Mouse (Mus musculus): ENCODE measurements around the gene Tmem63c. TPM values are rescaled to one million over a fixed set of nuclear protein-coding genes. Genes with fewer than 3 reads are reported as not detected.
A peak's percentile ranks its signal among the peaks of the same experiment; 100 is the strongest.

The Tmem63c gene
- polyA plus RNA-seq, 1 experiment from 2014 or later, result not detected

DNA sequence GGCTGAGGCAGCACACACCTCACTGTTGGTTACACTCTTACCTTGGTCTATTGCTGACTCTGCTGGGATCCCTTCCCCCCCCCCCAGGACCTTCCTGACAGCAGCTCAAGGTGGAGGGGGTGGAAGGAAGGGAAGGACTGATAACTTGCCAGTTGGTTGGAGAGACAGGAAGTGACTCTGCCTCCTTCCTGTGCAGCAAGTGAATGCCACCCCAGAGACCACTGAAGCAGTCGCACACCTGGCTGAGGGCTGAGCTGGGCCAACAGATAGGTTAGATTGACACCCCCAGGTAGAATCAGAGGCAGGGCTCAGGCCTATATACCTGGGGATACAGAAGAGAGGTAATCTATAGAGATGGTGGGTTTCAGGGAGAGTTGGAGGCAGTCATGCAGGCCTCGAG, 70.8 kb downstream of the Tmem63c start:
- H3K9me3 ChIP-seq, result no peaks in the 10 kb centered on the region
- H3K9ac ChIP-seq (replicated peaks), result no peak overlapping the region
- H3K4me2 ChIP-seq, result no peak overlapping the region
- 91% methylated on average over 2 of the region's 2 CpGs for WGBS
- no peak overlapping the region for H3K4me3 ChIP-seq (replicated peaks)
- no peaks in the 10 kb centered on the region for H3K4me1 ChIP-seq (replicated peaks)
- H3K27me3 ChIP-seq, result no peaks in the 10 kb centered on the region
- ATAC-seq (ENCODE audit: insufficient number of reproducible peaks, insufficient read depth, low FRiP score, low TSS enrichment, low read depth), result no peak
- H3K27ac ChIP-seq, result no peak overlapping the region
- H3K36me3 ChIP-seq, result no peaks in the 10 kb centered on the region

DNA sequence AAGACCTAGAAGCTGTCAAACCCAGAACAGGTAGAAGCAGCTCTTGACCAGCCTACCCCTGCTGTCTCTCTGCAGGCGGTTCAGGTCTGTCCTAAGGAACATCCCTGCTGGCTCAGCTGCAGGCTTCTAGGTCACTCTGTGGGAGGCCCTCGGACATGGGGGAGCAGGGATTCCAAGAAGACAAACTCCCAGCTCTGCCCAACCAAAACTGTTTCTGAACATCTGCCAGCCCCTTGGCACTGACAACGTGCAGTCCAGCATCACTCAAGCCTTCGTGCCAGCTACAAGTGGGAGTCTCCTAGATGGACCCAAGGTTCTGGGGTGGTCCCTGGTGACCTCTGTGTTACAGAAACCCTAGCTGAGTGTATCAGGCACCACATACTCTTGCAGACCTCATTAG, 72.1 kb downstream of the Tmem63c start:
- no peaks in the 10 kb centered on the region for H3K9me3 ChIP-seq
- no peak for ATAC-seq (ENCODE audit: insufficient number of reproducible peaks, insufficient read depth, low FRiP score, low TSS enrichment, low read depth)
- no peaks in the 10 kb centered on the region for H3K36me3 ChIP-seq
- no peak overlapping the region for H3K27ac ChIP-seq
- no peaks in the 10 kb centered on the region for H3K4me1 ChIP-seq (replicated peaks)
- no peak overlapping the region for H3K4me2 ChIP-seq
- H3K27me3 ChIP-seq, result 0 out of 2 replicates have a peak, but pooled peaks cover 7% of the 10 kb centered on the region
- H3K4me3 ChIP-seq (replicated peaks), result no peak overlapping the region
- no peak overlapping the region for H3K9ac ChIP-seq (replicated peaks)
- WGBS, result 76% methylated on average over 4 of the region's 4 CpGs

- Histone ChIP-seq H3K27ac (no peak overlapping the region), H3K4me3 (replicated peaks) (no peak overlapping the region), H3K4me2 (no peak overlapping the region), H3K27me3 (peaks cover 11% of the 10 kb centered on the region; the same call in 1 of the 2 replicates), H3K9ac (replicated peaks) (no peak overlapping the region), H3K36me3 (no peaks in the 10 kb centered on the region), H3K9me3 (no peaks in the 10 kb centered on the region), H3K4me1 (replicated peaks) (no peaks in the 10 kb centered on the region)
- 48% methylated on average over 6 of the region's 6 CpGs for WGBS
- no peak for ATAC-seq (ENCODE audit: insufficient number of reproducible peaks, insufficient read depth, low FRiP score, low TSS enrichment, low read depth)
These were observed 72.5 kb downstream of the Tmem63c start for GRCm38 (mm10) chr12:87093671-87094070.

DNA sequence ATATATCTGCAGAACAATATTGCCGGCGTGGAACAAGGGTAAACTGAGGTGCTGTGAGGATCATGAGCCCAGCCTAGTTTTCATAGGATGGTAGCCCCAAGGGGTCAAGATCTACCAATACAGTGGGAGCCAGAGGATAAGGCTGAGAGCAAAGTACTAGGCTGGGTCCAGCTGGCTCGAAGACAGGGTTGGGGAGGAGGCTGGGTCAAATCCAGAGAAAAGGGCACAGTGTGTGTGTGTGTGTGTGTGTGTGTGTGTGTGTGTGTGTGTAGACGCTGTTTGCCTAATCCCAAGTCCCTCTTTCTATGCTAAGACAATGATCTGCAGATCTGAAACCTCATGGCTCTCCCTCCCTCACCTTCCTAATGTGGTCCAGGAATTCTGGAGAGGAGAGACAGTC, 79.2 kb downstream of the Tmem63c start:
- no peak overlapping the region for H3K4me3 ChIP-seq (replicated peaks)
- no peaks in the 10 kb centered on the region for H3K9me3 ChIP-seq
- no peak overlapping the region for H3K9ac ChIP-seq (replicated peaks)
- H3K27me3 ChIP-seq, result peaks cover 66% of the 10 kb centered on the region
- H3K27ac ChIP-seq, result no peak overlapping the region
- no peak for ATAC-seq (ENCODE audit: insufficient number of reproducible peaks, insufficient read depth, low FRiP score, low TSS enrichment, low read depth)
- H3K4me2 ChIP-seq, result no peak overlapping the region
- peaks cover 10% of the 10 kb centered on the region for H3K4me1 ChIP-seq (replicated peaks)
- no peaks in the 10 kb centered on the region for H3K36me3 ChIP-seq
- WGBS, result 80% methylated on average over 4 of the region's 4 CpGs

DNA sequence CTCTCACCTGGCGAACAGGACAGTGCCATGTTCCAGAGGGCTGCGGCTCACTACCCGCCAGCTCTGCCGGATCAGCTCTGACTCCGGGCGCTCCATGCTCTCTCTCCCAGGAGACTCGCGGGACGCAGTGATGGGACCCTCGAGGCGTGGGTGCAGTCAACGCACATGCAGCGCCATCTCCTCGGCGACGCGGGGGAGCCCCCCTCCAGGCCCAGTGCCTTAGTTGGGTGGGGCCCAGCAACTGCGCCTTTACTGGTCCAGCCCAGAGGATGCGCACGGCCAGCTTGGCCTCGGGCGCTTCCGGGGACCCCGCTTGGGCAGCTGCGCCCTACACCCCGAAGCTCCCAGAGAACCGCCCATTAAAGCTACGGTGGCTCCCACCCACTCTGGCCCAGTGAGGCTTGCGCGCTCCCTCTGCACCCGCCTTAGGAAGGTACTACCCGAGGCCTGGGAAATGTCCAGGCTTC, 81.1 kb downstream of the Tmem63c start, which contains the start of gene Ngb:
Gene Ngb, minus strand, starts transcription at position 375 of the 467 bp plus-strand sequence.
- peak within 1 kb of the TSS; percentile 31 for H3K9ac ChIP-seq (replicated peaks)
- 3% methylated on average over 32 of the region's 32 CpGs for WGBS
- ATAC-seq (ENCODE audit: insufficient number of reproducible peaks, insufficient read depth, low FRiP score, low TSS enrichment, low read depth), result no peak

GRCm38 (mm10) chr12:87103471-87103870, 82.3 kb downstream of the Tmem63c start:
- Histone ChIP-seq H3K4me1 (replicated peaks) (peaks cover 18% of the 10 kb centered on the region), H3K27ac (no peak overlapping the region), H3K36me3 (0 out of 2 replicates have a peak, but pooled peaks cover 5% of the 10 kb centered on the region), H3K4me2 (no peak overlapping the region), H3K9ac (replicated peaks) (no peak overlapping the region), H3K9me3 (no peaks in the 10 kb centered on the region), H3K27me3 (peaks cover 56% of the 10 kb centered on the region), H3K4me3 (replicated peaks) (no peak overlapping the region)
- WGBS, result 90% methylated on average over 4 of the region's 4 CpGs
- no peak for ATAC-seq (ENCODE audit: insufficient number of reproducible peaks, insufficient read depth, low FRiP score, low TSS enrichment, low read depth)

More for the DNA sequence above, 81.1 kb downstream of the Tmem63c start, which contains the start of gene Ngb:
- Histone ChIP-seq H3K4me1 (replicated peaks) (peaks cover 12% of the 10 kb centered on the region), H3K36me3 (no peaks in the 10 kb centered on the region), H3K9me3 (no peaks in the 10 kb centered on the region), H3K4me3 (replicated peaks) (peak within 1 kb of the TSS; percentile 34), H3K27me3 (peaks cover 66% of the 10 kb centered on the region), H3K27ac (no peak within 1 kb of the TSS), H3K4me2 (peak within 1 kb of the TSS; percentile 61)

GRCm38 (mm10) chr12:87104796-87105195, 83.7 kb downstream of the Tmem63c start:
- peaks cover 7% of the 10 kb centered on the region for H3K36me3 ChIP-seq

DNA sequence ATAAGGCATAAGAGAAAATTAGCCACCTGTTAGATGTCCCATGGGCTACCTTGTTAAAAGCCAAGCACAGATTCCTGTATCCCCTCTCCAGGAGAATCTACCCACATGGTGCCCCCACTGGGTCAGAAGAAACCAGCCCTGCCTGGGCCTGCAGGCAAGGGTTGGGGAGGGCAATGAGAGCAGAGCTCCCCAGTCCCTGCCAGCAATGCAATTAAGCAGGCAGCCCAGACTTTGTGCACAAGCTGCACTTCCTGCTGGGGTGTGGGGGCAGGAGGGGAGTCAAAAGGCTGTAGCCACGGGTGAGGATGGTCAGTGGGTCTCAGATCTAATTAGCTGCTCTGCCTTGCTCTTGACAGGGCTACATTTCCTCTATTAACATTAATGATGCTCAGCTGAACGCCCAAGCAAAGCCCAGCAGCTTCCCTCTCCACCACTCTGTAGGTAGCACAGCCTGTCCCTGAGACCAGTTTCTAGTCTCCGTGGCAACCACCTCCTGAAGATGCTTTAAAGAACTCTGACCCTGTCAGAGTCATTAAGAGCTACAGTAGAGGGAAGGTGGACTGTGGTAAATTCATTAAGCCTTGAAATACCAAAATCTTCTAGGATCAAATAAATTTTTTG, 86.3 kb downstream of the Tmem63c start:
- ATAC-seq (ENCODE audit: insufficient number of reproducible peaks, insufficient read depth, low FRiP score, low TSS enrichment, low read depth), result no peak
- Histone ChIP-seq H3K4me3 (replicated peaks) (no peak overlapping the region), H3K9ac (replicated peaks) (no peak overlapping the region), H3K27ac (0 out of 2 replicates have a peak overlapping the region, but pooled peaks have one; percentile 23), H3K4me1 (replicated peaks) (peaks cover 8% of the 10 kb centered on the region), H3K36me3 (peaks cover 27% of the 10 kb centered on the region), H3K4me2 (no peak overlapping the region), H3K27me3 (peaks cover 18% of the 10 kb centered on the region), H3K9me3 (no peaks in the 10 kb centered on the region)
- WGBS, result 24% methylated on average over 3 of the region's 3 CpGs

More at GRCm38 (mm10) chr12:87104796-87105195, 83.7 kb downstream of the Tmem63c start:
- 85% methylated on average over 4 of the region's 4 CpGs for whole genome bisulfite sequencing
- Histone ChIP-seq H3K27ac (no peak overlapping the region), H3K4me1 (replicated peaks) (peaks cover 18% of the 10 kb centered on the region), H3K9me3 (no peaks in the 10 kb centered on the region), H3K4me2 (no peak overlapping the region), H3K4me3 (replicated peaks) (no peak overlapping the region), H3K27me3 (peaks cover 44% of the 10 kb centered on the region), H3K9ac (replicated peaks) (no peak overlapping the region)
- no peak for ATAC-seq (ENCODE audit: insufficient number of reproducible peaks, insufficient read depth, low FRiP score, low TSS enrichment, low read depth)

GRCm38 (mm10) chr12:87121918-87122589, 100.9 kb downstream of the Tmem63c start:
- Histone ChIP-seq H3K9ac (replicated peaks) (no peak overlapping the region), H3K27ac (no peak overlapping the region), H3K4me1 (replicated peaks) (no peaks in the 10 kb centered on the region), H3K4me3 (replicated peaks) (no peak overlapping the region), H3K27me3 (no peaks in the 10 kb centered on the region), H3K4me2 (no peak overlapping the region), H3K9me3 (no peaks in the 10 kb centered on the region), H3K36me3 (peaks cover 53% of the 10 kb centered on the region)
- no peak for ATAC-seq (ENCODE audit: insufficient number of reproducible peaks, insufficient read depth, low FRiP score, low TSS enrichment, low read depth)
- WGBS, result 91% methylated on average over 4 of the region's 4 CpGs

- H3K27ac ChIP-seq, result no peak overlapping the region
- H3K4me1 ChIP-seq (replicated peaks), result no peaks in the 10 kb centered on the region
- no peak overlapping the region for H3K4me2 ChIP-seq
- no peak overlapping the region for H3K4me3 ChIP-seq (replicated peaks)
- WGBS, result 70% methylated on average over 4 of the region's 4 CpGs
- peaks cover 52% of the 10 kb centered on the region for H3K36me3 ChIP-seq
- no peak overlapping the region for H3K9ac ChIP-seq (replicated peaks)
- no peak for ATAC-seq (ENCODE audit: insufficient number of reproducible peaks, insufficient read depth, low FRiP score, low TSS enrichment, low read depth)
- no peaks in the 10 kb centered on the region for H3K9me3 ChIP-seq
- no peaks in the 10 kb centered on the region for H3K27me3 ChIP-seq
These were observed 106.1 kb downstream of the Tmem63c start for GRCm38 (mm10) chr12:87127256-87127655.

- no peaks in the 10 kb centered on the region for H3K9me3 ChIP-seq
- no peak for ATAC-seq (ENCODE audit: insufficient number of reproducible peaks, insufficient read depth, low FRiP score, low TSS enrichment, low read depth)
- H3K4me2 ChIP-seq, result no peak overlapping the region
- H3K27me3 ChIP-seq, result no peaks in the 10 kb centered on the region
- 88% methylated on average over 4 of the region's 4 CpGs for WGBS
- H3K4me3 ChIP-seq (replicated peaks), result no peak overlapping the region
- no peak overlapping the region for H3K27ac ChIP-seq
- H3K4me1 ChIP-seq (replicated peaks), result no peaks in the 10 kb centered on the region
- peaks cover 48% of the 10 kb centered on the region for H3K36me3 ChIP-seq
- no peak overlapping the region for H3K9ac ChIP-seq (replicated peaks)
These were observed 109.1 kb downstream of the Tmem63c start for GRCm38 (mm10) chr12:87130224-87130623.

All from limb, embryonic 12.5 days (tissue).